Mouse (Mus musculus) kidney, adult 2 months (tissue): ENCODE data around the gene Pcsk5.

Source experiments
- CTCF ChIP-seq: fragments of 200-500 bp; conservative IDR thresholded peaks from 2 replicates; pipeline ENCODE4 v1.5.1; 2011; ENCODE audit warnings: low read depth, mild to moderate bottlenecking, control low read depth, low read length, moderate library complexity, mixed read lengths; ENCODE audit not compliant: insufficient read depth, insufficient read length
- POLR2A ChIP-seq: fragments of 200-500 bp; IDR thresholded peaks from one replicate; pipeline ENCODE4 v1.6.1; 2011; ENCODE audit warnings: low read depth, low read length, control low read depth

- TF ChIP-seq CTCF: no peak
- no peak for TF ChIP-seq POLR2A
Observed at GRCm38 (mm10) chr19:17412915-17413459, 424.4 kb downstream of the Pcsk5 start.
